Mouse (Mus musculus) small intestine, adult 2 months (tissue): ENCODE results near the gene E330017A01Rik. TPM values are rescaled to one million over a fixed set of nuclear protein-coding genes. Genes with fewer than 3 reads are reported as not detected.

ENCODE experiments used
- H3K27ac ChIP-seq: fragments of 200-500 bp; 2 replicates; pipeline ENCODE4 v1.5.1; 2012; ENCODE audit warnings: low read depth, low read length, control low read depth, inconsistent platforms; ENCODE audit not compliant: insufficient read depth
- H3K27me3 ChIP-seq: fragments of 200-500 bp; 2 replicates; pipeline ENCODE4 v1.6.1; 2012; ENCODE audit warnings: mild to moderate bottlenecking, moderate library complexity, low read length, inconsistent platforms; ENCODE audit not compliant: control insufficient read depth, insufficient read depth
- H3K36me3 ChIP-seq: fragments of 200-500 bp; 2 replicates; pipeline ENCODE4 v1.6.1; 2012; ENCODE audit warnings: mild to moderate bottlenecking, low read length, control low read depth, inconsistent platforms; ENCODE audit not compliant: control insufficient read depth, insufficient read depth
- H3K4me1 ChIP-seq: fragments of 200-500 bp; 2 replicates; pipeline ENCODE4 v1.6.1; 2012; ENCODE audit warnings: low read length, inconsistent platforms, mixed read lengths; ENCODE audit not compliant: control insufficient read depth, insufficient read depth, insufficient read length
- H3K4me3 ChIP-seq: fragments of 200-500 bp; 2 replicates; pipeline ENCODE4 v1.5.1; 2012; ENCODE audit warnings: low read depth, mild to moderate bottlenecking, control low read depth, inconsistent platforms, low read length, moderate library complexity
- CTCF ChIP-seq: fragments of 200-500 bp; IDR thresholded peaks from 2 replicates; pipeline ENCODE4 v1.5.1; 2012; ENCODE audit warnings: low read depth, mild to moderate bottlenecking, control low read depth, inconsistent platforms, low read length, moderate library complexity, mixed read lengths; ENCODE audit not compliant: insufficient replicate concordance, insufficient read length; ENCODE audit errors: extremely low read depth
- POLR2A ChIP-seq: fragments of 200-500 bp; IDR thresholded peaks from 2 replicates; pipeline ENCODE4 v1.6.1; 2012; ENCODE audit warnings: low read depth, mild to moderate bottlenecking, control low read depth, inconsistent platforms, low read length, moderate library complexity
- WGBS: fragments of 180-500 bp; shearing (Covaris S2); methylation state at CpG from one replicate; pipeline ENCODE4 v1.1.7; 2018; 5-methylcytosine and 5-hydroxymethylcytosine counted together
- polyA plus RNA-seq: library from polyadenylated mRNA; depleted of rRNA; stranded (reverse); fragments of >200 nt; gene quantifications from 2 replicates; pipeline ENCODE4 v1.2.3, GENCODE M21; 2012

The E330017A01Rik gene
- polyA plus RNA-seq, 1 experiment, result not detected

DNA sequence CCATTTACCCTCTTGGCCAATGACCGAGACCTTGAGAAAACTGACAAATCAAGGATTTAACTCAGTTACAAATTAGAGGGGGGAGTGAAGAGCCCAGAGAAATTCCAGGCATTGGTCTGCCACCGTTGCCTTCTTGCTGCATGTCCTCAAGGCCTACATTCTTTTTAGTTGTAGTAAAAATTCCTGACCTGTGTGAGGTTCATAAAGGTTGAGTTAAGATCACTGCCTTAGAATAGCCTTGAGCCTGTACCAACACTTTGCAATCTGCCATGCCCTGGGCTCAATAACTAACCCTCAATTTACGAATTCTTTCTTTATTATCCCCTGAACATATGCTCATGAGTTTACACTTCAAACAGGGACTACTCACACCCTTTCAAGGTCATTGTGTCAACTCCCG lies 15.4 kb downstream of the E330017A01Rik start:
- TF ChIP-seq POLR2A (no peak), CTCF (no peak)
- Histone ChIP-seq H3K27ac (no peak overlapping the region), H3K4me1 (no peaks in the 10 kb centered on the region; the same call in 1 of the 2 replicates), H3K36me3 (no peaks in the 10 kb centered on the region), H3K4me3 (no peak overlapping the region), H3K27me3 (no peaks in the 10 kb centered on the region)
- 74% methylated on average over 4 of the region's 4 CpGs for WGBS

GRCm38 (mm10) chr16:58622377-58622776 lies 16.2 kb downstream of the E330017A01Rik start:
- H3K36me3 ChIP-seq, result no peaks in the 10 kb centered on the region
- TF ChIP-seq CTCF, result no peak
- no peak for TF ChIP-seq POLR2A
- no peak overlapping the region for H3K27ac ChIP-seq
- no peak overlapping the region for H3K4me3 ChIP-seq
- H3K4me1 ChIP-seq, result no peaks in the 10 kb centered on the region; the same call in 1 of the 2 replicates
- no peaks in the 10 kb centered on the region for H3K27me3 ChIP-seq
- 69% methylated on average over 3 of the region's 3 CpGs for WGBS

- H3K4me1 ChIP-seq, result no peaks in the 10 kb centered on the region; the same call in 1 of the 2 replicates
- no peaks in the 10 kb centered on the region for H3K36me3 ChIP-seq
- TF ChIP-seq CTCF, result no peak
- no peak for TF ChIP-seq POLR2A
- no peak overlapping the region for H3K27ac ChIP-seq
- no peaks in the 10 kb centered on the region for H3K27me3 ChIP-seq
- no peak overlapping the region for H3K4me3 ChIP-seq
Measured at GRCm38 (mm10) chr16:58617346-58617745, 21.2 kb downstream of the E330017A01Rik start.

- no peaks in the 10 kb centered on the region for H3K27me3 ChIP-seq
- no peak within 1 kb of the TSS for H3K27ac ChIP-seq
- no peak within 1 kb of the TSS for H3K4me3 ChIP-seq
- H3K4me1 ChIP-seq, result no peaks in the 10 kb centered on the region; the same call in 1 of the 2 replicates
- H3K36me3 ChIP-seq, result no peaks in the 10 kb centered on the region
- TF ChIP-seq POLR2A (no peak), CTCF (no peak)
- 87% methylated on average over 6 of the region's 6 CpGs for WGBS
Measured at GRCm38 (mm10) chr16:58616878-58617277, 21.7 kb downstream of the E330017A01Rik start, which contains the start of gene Gm813. Gm813 (minus strand) TSS chr16:58616978.

DNA sequence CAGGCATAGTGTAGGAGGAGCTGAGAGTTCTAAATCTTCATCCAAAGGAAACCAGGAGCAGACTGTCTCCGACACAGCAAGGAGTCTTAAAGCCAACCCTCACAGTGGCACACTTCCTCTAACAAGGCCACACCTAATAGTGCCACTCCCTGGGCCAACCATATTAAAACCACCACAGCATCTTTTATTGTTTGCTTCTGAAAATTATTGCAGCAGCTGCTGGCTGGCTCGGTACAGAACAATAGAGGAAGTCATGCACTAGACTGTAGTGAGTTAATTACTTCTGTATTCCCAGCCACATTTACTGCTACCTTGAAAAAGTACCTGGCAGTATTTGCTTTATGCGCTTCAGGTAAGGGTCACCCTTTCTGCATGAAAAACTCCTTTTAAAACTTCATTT lies 25.6 kb downstream of the E330017A01Rik start:
- Histone ChIP-seq H3K4me1 (no peaks in the 10 kb centered on the region), H3K27ac (no peak overlapping the region), H3K36me3 (no peaks in the 10 kb centered on the region), H3K27me3 (no peaks in the 10 kb centered on the region), H3K4me3 (no peak overlapping the region)
- no peak for TF ChIP-seq POLR2A
- no peak for TF ChIP-seq CTCF
- WGBS, result 37% methylated on average over 3 of the region's 3 CpGs

DNA sequence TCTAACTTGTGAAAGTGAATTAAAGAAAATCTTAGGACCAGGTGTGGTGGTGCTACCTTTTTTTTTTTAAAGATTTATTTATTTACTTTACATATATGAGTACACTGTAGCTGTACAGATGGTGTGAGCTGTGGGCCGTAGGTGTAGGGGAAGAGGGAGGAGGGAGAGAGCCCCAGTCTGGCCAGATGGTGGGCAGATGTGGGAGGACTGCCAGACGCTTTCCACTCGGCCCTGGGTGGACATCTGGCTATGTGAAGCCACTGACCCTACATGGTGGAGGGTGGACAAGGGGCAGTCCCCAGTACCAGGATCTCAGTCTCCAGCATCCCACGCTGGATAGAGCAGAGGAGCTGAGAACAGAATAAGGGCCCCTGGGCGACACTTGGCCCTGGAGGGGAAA lies 31.4 kb downstream of the E330017A01Rik start:
- WGBS, result 73% methylated on average over 5 of the region's 5 CpGs
- H3K27me3 ChIP-seq, result no peaks in the 10 kb centered on the region
- H3K4me3 ChIP-seq, result no peak overlapping the region
- no peak overlapping the region for H3K27ac ChIP-seq
- TF ChIP-seq CTCF (no peak), POLR2A (no peak)
- no peaks in the 10 kb centered on the region for H3K4me1 ChIP-seq
- H3K36me3 ChIP-seq, result no peaks in the 10 kb centered on the region

DNA sequence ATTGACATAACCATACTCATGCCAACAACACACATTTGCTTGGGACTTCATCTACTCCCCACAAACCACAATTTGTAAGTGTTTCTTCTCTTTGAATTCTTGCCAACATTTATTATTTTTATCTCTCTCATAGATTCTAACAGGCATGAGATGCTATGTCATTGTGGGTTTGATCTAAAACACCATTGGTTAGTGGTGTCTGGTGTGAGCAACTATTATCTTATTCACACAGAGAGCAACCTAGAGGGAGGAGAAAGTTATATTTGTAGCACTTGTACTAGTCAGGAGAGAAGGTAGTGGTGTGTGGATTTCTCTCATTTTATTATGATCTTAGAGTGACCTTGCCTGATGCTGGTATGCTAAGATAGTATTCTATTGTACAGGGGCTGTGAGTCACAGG lies 33.9 kb downstream of the E330017A01Rik start:
- TF ChIP-seq POLR2A, result no peak
- TF ChIP-seq CTCF, result no peak
- Histone ChIP-seq H3K27me3 (no peaks in the 10 kb centered on the region), H3K36me3 (no peaks in the 10 kb centered on the region), H3K27ac (no peak overlapping the region), H3K4me3 (no peak overlapping the region), H3K4me1 (no peaks in the 10 kb centered on the region)

GRCm38 (mm10) chr16:58603831-58604230 lies 34.7 kb downstream of the E330017A01Rik start:
- no peaks in the 10 kb centered on the region for H3K4me1 ChIP-seq

More at GRCm38 (mm10) chr16:58603831-58604230, 34.7 kb downstream of the E330017A01Rik start:
- 66% methylated on average over 2 of the region's 2 CpGs for WGBS
- H3K4me3 ChIP-seq, result no peak overlapping the region
- H3K27ac ChIP-seq, result no peak overlapping the region
- H3K27me3 ChIP-seq, result no peaks in the 10 kb centered on the region
- no peaks in the 10 kb centered on the region for H3K36me3 ChIP-seq
- TF ChIP-seq POLR2A (no peak), CTCF (no peak)
